Mouse (Mus musculus) adrenal gland, postnatal 10 days (tissue): ENCODE measurements at regions not wholly inside any gene's neighbourhood (a gene's known extent, or its start where the extent isn't known, plus 50 kb on each side); places are given as distances from the start of the nearest gene placed in this dataset.

ENCODE experiments used
- DNase-seq: peaks from one replicate; pipeline ENCODE4 v3.0.0; 2021; ENCODE audit warnings: mixed read lengths

- peak; percentile 80 for DNase-seq
These were observed 88.1 kb upstream of the Usp51 start for GRCm38 (mm10) chrX:152918212-152918611.

- peak; percentile 15 for DNase-seq
These were observed 79.3 kb upstream of the Usp51 start for GRCm38 (mm10) chrX:152926991-152927390.

DNA sequence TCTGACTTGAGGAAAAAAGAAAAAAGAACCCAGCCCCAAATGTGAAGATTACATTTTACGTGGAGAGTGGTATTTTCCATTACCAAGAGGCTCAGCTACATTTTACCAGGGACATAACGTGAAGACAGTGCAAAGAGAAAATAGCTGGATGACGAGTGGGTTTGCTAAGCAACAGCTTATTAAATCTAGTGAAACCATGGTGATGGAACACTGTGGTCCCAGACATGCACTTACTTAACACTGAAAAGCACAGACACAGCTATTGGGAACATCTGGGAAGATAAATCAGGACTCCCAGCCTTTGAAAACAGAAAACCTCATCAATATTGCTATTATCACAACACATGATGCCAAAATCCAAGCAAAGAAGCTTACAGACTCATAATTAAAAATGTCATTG lies 60.1 kb upstream of the Usp51 start:
- no peak for DNase-seq
